ENCODE assay signal across 22 mouse cellular contexts in the genomic region with DNA sequence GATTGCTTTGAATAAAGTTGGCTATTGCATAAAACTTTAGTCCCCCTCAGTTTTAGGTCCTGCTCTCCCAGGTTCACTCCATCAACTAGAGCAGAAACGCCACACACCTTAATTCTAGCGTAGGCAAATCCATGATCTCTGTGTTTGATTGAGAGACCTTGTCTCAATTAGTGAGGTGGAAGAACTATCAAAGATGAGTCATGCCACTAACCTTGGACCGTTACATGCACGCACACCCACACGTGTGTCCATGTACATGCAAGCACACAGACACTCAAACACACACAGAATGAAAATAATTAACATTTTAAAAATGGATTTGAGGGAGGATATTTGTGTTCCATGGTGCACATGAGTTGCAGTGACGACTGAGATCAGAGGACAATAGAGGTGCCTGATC. TPM values are rescaled to one million over a fixed set of nuclear protein-coding genes. Genes with fewer than 3 reads are reported as not detected.
A peak's percentile ranks its signal among the peaks of the same experiment; 100 is the strongest.
DNase-seq lines count a peak whose midpoint lies in the region; ATAC-seq and TF ChIP-seq lines count a peak whose summit lies in the region.
"Had no signal": no experiment of that assay in that cellular context is flagged by ENCODE, and none has a peak within 500 bp of the region (broad histone marks: within the 10 kb centered on the region; RNA-seq: fewer than 3 reads in every experiment).

No protein-coding gene starts in this region.

- H3K27ac ChIP-seq in heart, adult 2 months = peak overlapping the region; percentile 29; the same call in 1 of the 2 replicates
- H3K27ac ChIP-seq in heart, embryonic 16.5 days (ENCODE audit: low read length) = peak overlapping the region; percentile 75; the same call in 1 of the 2 replicates
- no peak overlapping the region for H3K27ac ChIP-seq in heart, embryonic 11.5 days (ENCODE audit: low read depth, low read length)
- peak overlapping the region; percentile 38 for H3K27ac ChIP-seq in brown adipose tissue, adult 24 weeks (replicated peaks; ENCODE audit: low read depth, low read length)
- H3K27ac ChIP-seq: embryonic facial prominence, embryonic 12.5 days; forebrain, embryonic 13.5 days; hindbrain, embryonic 13.5 days; hindbrain, postnatal 0 days had no signal

- WGBS in heart, adult 2 months = 70% methylated on average over 6 of the region's 6 CpGs
- WGBS in heart, embryonic 16.5 days = 88% methylated on average over 6 of the region's 6 CpGs
- WGBS in heart, embryonic 11.5 days (ENCODE audit: insufficient replicate concordance) = 87% methylated on average over 6 of the region's 6 CpGs

- H3K9ac ChIP-seq in heart, adult 2 months (ENCODE audit: low read depth, low read length) = no peak overlapping the region
- no peak overlapping the region for H3K9ac ChIP-seq in heart, embryonic 16.5 days (ENCODE audit: low read length)
- H3K9ac ChIP-seq in heart, embryonic 11.5 days (ENCODE audit: low read depth, low read length) = no peak overlapping the region
- H3K9ac ChIP-seq: embryonic facial prominence, embryonic 12.5 days; forebrain, embryonic 13.5 days; forebrain, postnatal 0 days; hindbrain, embryonic 13.5 days had no signal

- no peaks in the 10 kb centered on the region for H3K9me3 ChIP-seq in heart, embryonic 16.5 days (replicated peaks; ENCODE audit: control insufficient read depth, low read length)
- no peaks in the 10 kb centered on the region for H3K9me3 ChIP-seq in heart, embryonic 11.5 days (replicated peaks; ENCODE audit: control insufficient read depth, low read length)
- H3K9me3 ChIP-seq: embryonic facial prominence, embryonic 12.5 days; forebrain, embryonic 13.5 days; hindbrain, embryonic 13.5 days had no signal

- TF ChIP-seq CTCF in heart, adult 2 months (IDR thresholded peaks at IDR 0.05) = no peak

- no peak overlapping the region for H3K4me3 ChIP-seq in heart, adult 2 months
- no peak overlapping the region for H3K4me3 ChIP-seq in heart, embryonic 16.5 days (ENCODE audit: low read length)
- no peak overlapping the region for H3K4me3 ChIP-seq in heart, embryonic 11.5 days (ENCODE audit: low read depth, low read length)
- no peak overlapping the region for H3K4me3 ChIP-seq in brown adipose tissue, adult 24 weeks (ENCODE audit: insufficient read depth, low read depth, low read length)
- H3K4me3 ChIP-seq: embryonic facial prominence, embryonic 12.5 days; forebrain, embryonic 13.5 days; hindbrain, embryonic 13.5 days had no signal

- peaks cover 28% of the 10 kb centered on the region for H3K4me1 ChIP-seq in heart, adult 2 months (ENCODE audit: control insufficient read depth, insufficient read depth, low read length)
- H3K4me1 ChIP-seq in heart, embryonic 16.5 days (ENCODE audit: control insufficient read depth, insufficient read depth, low read length) = peaks cover 18% of the 10 kb centered on the region
- peaks cover 19% of the 10 kb centered on the region for H3K4me1 ChIP-seq in heart, embryonic 11.5 days (ENCODE audit: control insufficient read depth, insufficient read depth, low read length)
- peaks cover 36% of the 10 kb centered on the region for H3K4me1 ChIP-seq in brown adipose tissue, adult 24 weeks (ENCODE audit: control insufficient read depth, insufficient read depth, insufficient read length, low read length)

- H3K79me2 ChIP-seq in heart, adult 2 months (replicated peaks; ENCODE audit: control insufficient read depth, insufficient read depth, low read length) = peaks cover 12% of the 10 kb centered on the region

- intact Hi-C loops in heart, adult 2 months (cut with DNase I) = loop anchor here (5.0 kb wide), 1 partner anchor 95 kb away; no protein-coding TSS in a partner anchor

- no peak for DNase-seq in heart, adult 2 months
- DNase-seq in heart, adult 18-20 months = no peak
- DNase-seq in kidney, postnatal 4 days = no peak
- DNase-seq: adrenal gland, adult 8-10 months; adrenal gland, postnatal 36 days; cerebellum, adult 11 months; cerebellum, adult 8-10 months; cerebellum, postnatal 14 days; embryo, embryonic 11 days; forebrain, postnatal 0 days; gastrocnemius, postnatal 25 days; kidney, adult 11 months; kidney, adult 9 months had no signal

- TF ChIP-seq EP300 in heart, adult 2 months (IDR thresholded peaks at IDR 0.05; ENCODE audit: insufficient read depth, low read depth, low read length) = no peak

- H3K27me3 ChIP-seq in heart, adult 2 months (ENCODE audit: control insufficient read depth, insufficient read depth, low read length) = no peaks in the 10 kb centered on the region
- H3K27me3 ChIP-seq in heart, embryonic 16.5 days (ENCODE audit: control insufficient read depth, insufficient read depth, low read length) = no peaks in the 10 kb centered on the region
- no peaks in the 10 kb centered on the region for H3K27me3 ChIP-seq in heart, embryonic 11.5 days (ENCODE audit: control insufficient read depth, insufficient read depth, low read length)
- H3K27me3 ChIP-seq: embryonic facial prominence, embryonic 12.5 days; forebrain, embryonic 13.5 days; hindbrain, embryonic 13.5 days had no signal

- ATAC-seq in heart, embryonic 16.5 days (replicated peaks; ENCODE audit: extremely low read depth, insufficient read depth, low FRiP score) = no peak
- ATAC-seq in heart, embryonic 11.5 days (replicated peaks; ENCODE audit: insufficient number of reproducible peaks, low FRiP score, low TSS enrichment) = no peak
- ATAC-seq: CD4-positive, CD25-positive, alpha-beta regulatory T cell, adult 4 months; forebrain, embryonic 13.5 days; forebrain, postnatal 0 days; hindbrain, postnatal 0 days had no signal

- H3K36me3 ChIP-seq in heart, adult 2 months (ENCODE audit: control insufficient read depth, insufficient read depth, low read length) = peaks cover 5% of the 10 kb centered on the region
- H3K36me3 ChIP-seq in heart, embryonic 16.5 days (ENCODE audit: control insufficient read depth, insufficient read depth) = no peaks in the 10 kb centered on the region
- no peaks in the 10 kb centered on the region for H3K36me3 ChIP-seq in heart, embryonic 11.5 days (ENCODE audit: control insufficient read depth, insufficient read depth, low read length)
- H3K36me3 ChIP-seq: embryonic facial prominence, embryonic 12.5 days; G1E; hindbrain, embryonic 13.5 days had no signal

- H3K4me2 ChIP-seq in heart, embryonic 16.5 days (ENCODE audit: low read depth, low read length) = no peak overlapping the region
- H3K4me2 ChIP-seq in heart, embryonic 11.5 days = no peak overlapping the region
- H3K4me2 ChIP-seq: embryonic facial prominence, embryonic 12.5 days; forebrain, embryonic 13.5 days; hindbrain, embryonic 13.5 days had no signal

- no peak for TF ChIP-seq POLR2A in heart, adult 2 months (IDR thresholded peaks at IDR 0.05; ENCODE audit: insufficient read depth, low read depth, low read length)

RNA-seq across cellular contexts. Expression of gene Apbb2, which starts 51.2 kb away (rescaled TPM):
- total RNA-seq in heart, adult 2 months (2021) = 10 to 100 TPM; 39.9 to 40.0 TPM
- 26.7 and 32.4 TPM in 2 replicates for polyA plus RNA-seq in heart, adult 2 months (2012; rRNA removed)
- total RNA-seq in heart, adult 18-20 months (2021) = 10 to 100 TPM; 45.5 to 46.5 TPM
- polyA plus RNA-seq in heart, embryonic 16.5 days (2015; fragmentation: Nextera tagmentation; extraction: Ambion mirVana) = 33.7 and 34.0 TPM in 2 replicates
- 25.9 and 28.0 TPM in 2 replicates for polyA plus RNA-seq in heart, embryonic 11.5 days (2014; fragmentation: Nextera tagmentation; extraction: Ambion mirVana)
- 3.5 and 5.7 TPM in 2 replicates for polyA plus RNA-seq in brown adipose tissue, adult 24 weeks (2012; ENCODE audit: insufficient read depth, insufficient read length, missing spikeins)
- polyA plus RNA-seq: G1E had no signal
